In the genomic region with DNA sequence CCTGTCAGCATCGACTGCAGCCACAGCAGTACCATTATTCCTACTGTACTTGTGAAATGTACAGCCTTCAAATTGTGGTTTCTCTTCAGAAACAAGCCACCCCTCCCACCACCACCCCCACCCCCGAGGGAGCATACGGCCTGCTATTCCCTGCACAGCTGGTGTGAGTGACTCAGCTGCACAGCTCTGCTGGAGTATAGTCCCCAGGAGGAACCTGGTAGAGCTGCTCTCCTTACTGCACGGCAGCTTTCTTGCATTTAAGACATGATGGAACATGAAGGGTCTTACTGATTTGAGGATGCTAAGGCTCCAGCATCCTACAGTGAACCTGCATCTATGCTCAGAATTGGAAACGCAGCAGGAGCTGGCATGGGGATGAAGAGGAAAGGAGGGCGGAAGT, we compare ENCODE assay signal across 15 mouse cellular contexts.
DNase-seq lines count a peak whose midpoint lies in the region; ATAC-seq and TF ChIP-seq lines count a peak whose summit lies in the region.
"Had no signal": no experiment of that assay in that cellular context is flagged by ENCODE, and none has a peak within 500 bp of the region (broad histone marks: within the 10 kb centered on the region; RNA-seq: fewer than 3 reads in every experiment).

No protein-coding gene starts in this region.

- H3K9ac ChIP-seq in forebrain, postnatal 0 days, result no peak overlapping the region
- no peak overlapping the region for H3K9ac ChIP-seq in forebrain, embryonic 12.5 days
- H3K9ac ChIP-seq: intestine, embryonic 15.5 days; lung, embryonic 15.5 days had no signal

- no peak for TF ChIP-seq CTCF in forebrain, postnatal 0 days (IDR thresholded peaks at IDR 0.05; ENCODE audit: low read depth)
- no peak for TF ChIP-seq CTCF in left cerebral cortex, adult 2 months (IDR thresholded peaks at IDR 0.05)
- TF ChIP-seq CTCF in C2C12 (IDR thresholded peaks at IDR 0.05; ENCODE audit: control insufficient read depth, insufficient read depth, insufficient read length), result no peak

- no peaks in the 10 kb centered on the region for H3K36me3 ChIP-seq in forebrain, postnatal 0 days (ENCODE audit: insufficient read depth)
- H3K36me3 ChIP-seq in forebrain, embryonic 12.5 days (replicated peaks), result peaks cover 11% of the 10 kb centered on the region; the same call in 1 of the 2 replicates
- H3K36me3 ChIP-seq in C2C12 (ENCODE audit: control insufficient read depth, insufficient read depth) (peaks cover 16% of the 10 kb centered on the region), myocyte (ENCODE audit: control insufficient read depth, insufficient read depth) (peaks cover 3% of the 10 kb centered on the region)

- peak; percentile 68 for ATAC-seq in forebrain, postnatal 0 days
- ATAC-seq in forebrain, embryonic 12.5 days (ENCODE audit: low FRiP score), result no peak
- no peak for ATAC-seq in monocyte, adult 5-6 weeks (replicated peaks; ENCODE audit: insufficient number of reproducible peaks, low FRiP score, low TSS enrichment, poor library complexity, severe bottlenecking)
- ATAC-seq: intestine, embryonic 15.5 days had no signal

- H3K79me2 ChIP-seq in C2C12 (ENCODE audit: control insufficient read depth, insufficient read depth) (peaks cover 4% of the 10 kb centered on the region), myocyte (ENCODE audit: control insufficient read depth, insufficient read depth) (no peaks in the 10 kb centered on the region)

- DNase-seq in forebrain, postnatal 0 days, result peak; percentile 16
- peak in 1 of 2 experiments; percentile 30 for DNase-seq in left cerebral cortex, adult 2 months (ENCODE audit: extremely low spot score in 1 of 2, low spot score in 2 of 2)
- no peak for DNase-seq in left cerebral cortex, postnatal 4 days
- DNase-seq in cerebellum, adult 18-20 months, result no peak
- DNase-seq: adrenal gland, postnatal 25 days; cerebellum, adult 11 months; heart, postnatal 4 days; liver had no signal

- H3K27me3 ChIP-seq in forebrain, postnatal 0 days (ENCODE audit: insufficient read depth, low read length), result no peaks in the 10 kb centered on the region
- H3K27me3 ChIP-seq in forebrain, embryonic 12.5 days, result no peaks in the 10 kb centered on the region
- H3K27me3 ChIP-seq in C2C12 (ENCODE audit: control insufficient read depth, insufficient read depth, insufficient read length), result no peaks in the 10 kb centered on the region
- no peaks in the 10 kb centered on the region for H3K27me3 ChIP-seq in myocyte (ENCODE audit: control insufficient read depth, insufficient read depth, insufficient read length)
- H3K27me3 ChIP-seq: intestine, embryonic 15.5 days; lung, embryonic 15.5 days had no signal

- no peaks in the 10 kb centered on the region for H3K9me3 ChIP-seq in forebrain, postnatal 0 days (ENCODE audit: low read length)
- no peaks in the 10 kb centered on the region for H3K9me3 ChIP-seq in forebrain, embryonic 12.5 days
- H3K9me3 ChIP-seq: intestine, embryonic 15.5 days; lung, embryonic 15.5 days had no signal

- no peak overlapping the region for H3K4me3 ChIP-seq in forebrain, postnatal 0 days (ENCODE audit: low read depth, low read length)
- no peak overlapping the region for H3K4me3 ChIP-seq in forebrain, embryonic 12.5 days (replicated peaks)
- no peak overlapping the region for H3K4me3 ChIP-seq in left cerebral cortex, adult 2 months
- no peak overlapping the region for H3K4me3 ChIP-seq in C2C12 (ENCODE audit: insufficient read depth, poor library complexity, severe bottlenecking)
- no peak overlapping the region for H3K4me3 ChIP-seq in myocyte
- H3K4me3 ChIP-seq: intestine, embryonic 15.5 days; lung, embryonic 15.5 days had no signal

- no peak for TF ChIP-seq POLR2A in myocyte (IDR thresholded peaks at IDR 0.05; ENCODE audit: insufficient read length, low read depth)

- no peak overlapping the region for H3K27ac ChIP-seq in forebrain, postnatal 0 days (ENCODE audit: low read depth, low read length)
- H3K27ac ChIP-seq in forebrain, embryonic 12.5 days, result no peak overlapping the region
- H3K27ac ChIP-seq in left cerebral cortex, adult 2 months, result peak overlapping the region; percentile 36; the same call in 1 of the 2 replicates
- H3K27ac ChIP-seq: intestine, embryonic 15.5 days; kidney, postnatal 0 days; lung, embryonic 15.5 days had no signal

- no peak overlapping the region for H3ac ChIP-seq in C2C12 (ENCODE audit: control insufficient read depth, insufficient read length, low read depth)
- H3ac ChIP-seq in myocyte (ENCODE audit: control insufficient read depth, insufficient read length), result no peak overlapping the region

- H3K79me3 ChIP-seq in C2C12 (ENCODE audit: low read depth), result no peaks in the 10 kb centered on the region

- H3K4me1 ChIP-seq in forebrain, postnatal 0 days (ENCODE audit: insufficient read depth), result no peaks in the 10 kb centered on the region
- H3K4me1 ChIP-seq in forebrain, embryonic 12.5 days, result no peaks in the 10 kb centered on the region

- intact Hi-C loops in left cerebral cortex, adult 2 months (cut with DNase I), result loop anchor here (5.0 kb wide), 1 partner anchor 714 kb away; no protein-coding TSS in a partner anchor
- intact Hi-C loops in left cerebral cortex, postnatal 4 days (cut with DNase I), result no loop called here

- 64% methylated on average over 6 of the region's 6 CpGs for WGBS in forebrain, postnatal 0 days
- WGBS in forebrain, embryonic 12.5 days, result 80% methylated on average over 6 of the region's 6 CpGs

- H3K4me2 ChIP-seq in forebrain, postnatal 0 days (ENCODE audit: low read depth), result no peak overlapping the region
- H3K4me2 ChIP-seq in forebrain, embryonic 12.5 days, result no peak overlapping the region
- peak overlapping the region; percentile 32 for H3K4me2 ChIP-seq in myocyte (ENCODE audit: low read depth)
- H3K4me2 ChIP-seq: intestine, embryonic 15.5 days; lung, embryonic 15.5 days had no signal

TF ChIP-seq in C2C12, 6 proteins besides CTCF, POLR2A, EP300 and RAD21:
- TF ChIP-seq MYOD1 (IDR thresholded peaks at IDR 0.05; ENCODE audit: control insufficient read depth, insufficient read length, low read depth) (peak; percentile 63), MYOG (IDR thresholded peaks at IDR 0.05; ENCODE audit: control insufficient read depth, extremely low read depth, insufficient read length) (no peak)

TF ChIP-seq in myocyte, 11 proteins besides CTCF, POLR2A, EP300 and RAD21:
- peak; percentile 15 for TF ChIP-seq TCF12 (IDR thresholded peaks at IDR 0.05; ENCODE audit: insufficient read depth, poor library complexity, severe bottlenecking)
- peak in 2 of 3 experiments; percentile 67 to 84 for TF ChIP-seq MYOD1 (IDR thresholded peaks at IDR 0.05; ENCODE audit: control insufficient read depth in 1 of 3, insufficient read length in 2 of 3, low read depth in 2 of 3)
- TF ChIP-seq MYOG (IDR thresholded peaks at IDR 0.05; ENCODE audit: control insufficient read depth in 1 of 3, insufficient read depth in 1 of 3, insufficient read length in 2 of 3, low read depth in 2 of 3), result peak in 1 of 3 experiments; percentile 62
- TF ChIP-seq MAX (IDR thresholded peaks at IDR 0.05; ENCODE audit: low read depth), result no peak
TF ChIP-seq in myocyte: peak in this region for 3.
